Mouse (Mus musculus) heart, embryonic 14.5 days (tissue): Measurements from ENCODE around the gene Gm14569. TPM values are rescaled to one million over a fixed set of nuclear protein-coding genes. Genes with fewer than 3 reads are reported as not detected.

Source experiments
- ATAC-seq: fragments of 200-750 bp; cut with Nextera tagmentation; 2 replicates; pipeline ENCODE4 v1.8.0; 2017; ENCODE audit warnings: low read depth, moderate TSS enrichment; ENCODE audit not compliant: insufficient number of reproducible peaks, insufficient read depth, low FRiP score
- H3K27ac ChIP-seq, 2 experiments: fragments of 200-500 bp in 1 of 2; fragments of 300-500 bp in 1 of 2; sonication (generic) in 1 of 2; replicated peaks in 1 of 2; 2 replicates each; pipeline ENCODE4 v1.5.1; 2012 to 2014; ENCODE audit warnings: low read depth in 2 of 2, low read length in 2 of 2, control low read depth in 1 of 2, mild to moderate bottlenecking in 1 of 2, mixed read lengths in 1 of 2; ENCODE audit not compliant: control insufficient read depth in 1 of 2, insufficient read depth in 1 of 2
- H3K27me3 ChIP-seq: fragments of 300-500 bp; sonication (generic); 2 replicates; pipeline ENCODE4 v1.6.1; 2014; ENCODE audit warnings: mild to moderate bottlenecking, low read length, control low read depth; ENCODE audit not compliant: control insufficient read depth, insufficient read depth
- H3K36me3 ChIP-seq: fragments of 300-500 bp; sonication (generic); 2 replicates; pipeline ENCODE4 v1.6.1; 2014; ENCODE audit warnings: mild to moderate bottlenecking, control low read depth, low read length, mixed read lengths; ENCODE audit not compliant: control insufficient read depth, insufficient read depth
- H3K4me1 ChIP-seq, 2 experiments: fragments of 200-500 bp in 1 of 2; fragments of 300-500 bp in 1 of 2; sonication (generic) in 1 of 2; 2 replicates each; pipeline ENCODE4 v1.6.1; 2012 to 2014; ENCODE audit warnings: low read length in 2 of 2, control low read depth in 1 of 2, mixed read lengths in 1 of 2; ENCODE audit not compliant: control insufficient read depth in 2 of 2, insufficient read depth in 2 of 2
- H3K4me2 ChIP-seq: fragments of 300-500 bp; sonication (generic); 2 replicates; pipeline ENCODE4 v1.6.1; 2014; ENCODE audit warnings: mild to moderate bottlenecking, low read length
- H3K4me3 ChIP-seq, 2 experiments: fragments of 200-500 bp in 1 of 2; fragments of 300-500 bp in 1 of 2; sonication (generic) in 1 of 2; 2 replicates each; pipeline ENCODE4 v1.5.1; 2012 to 2014; ENCODE audit warnings: low read length in 2 of 2, mild to moderate bottlenecking in 2 of 2, control low read depth in 1 of 2, low read depth in 1 of 2, moderate library complexity in 1 of 2; ENCODE audit not compliant: control insufficient read depth in 1 of 2, insufficient read depth in 1 of 2
- H3K9ac ChIP-seq: fragments of 300-500 bp; sonication (generic); 2 replicates; pipeline ENCODE4 v1.6.1; 2014; ENCODE audit warnings: mild to moderate bottlenecking, low read length
- H3K9me3 ChIP-seq: fragments of 300-500 bp; sonication (generic); 2 replicates; pipeline ENCODE4 v1.6.1; 2016; ENCODE audit warnings: low read length, control low read depth; ENCODE audit not compliant: control insufficient read depth
- WGBS: fragments of 180-500 bp; shearing (Covaris S2); extraction: QIAGEN DNeasy Blood & Tissue Kit; methylation state at CpG from one replicate; pipeline ENCODE4 v1.1.7; 2014; 5-methylcytosine and 5-hydroxymethylcytosine counted together
- polyA plus RNA-seq: library from polyadenylated mRNA; unstranded; fragments of >200 nt; fragmentation: Nextera tagmentation; extraction: Ambion mirVana; gene quantifications from 2 replicates; pipeline ENCODE4 v1.2.1, GENCODE M21; 2014

Gm14569 gene
- polyA plus RNA-seq, 1 experiment from 2014 or later: not detected

GRCm38 (mm10) chrX:36402316-36402715, 89.3 kb downstream of the Gm14569 start:
- no peak for ATAC-seq
- Histone ChIP-seq H3K4me1 (no peaks in the 10 kb centered on the region), H3K36me3 (no peaks in the 10 kb centered on the region), H3K4me2 (no peak overlapping the region), H3K9ac (no peak overlapping the region), H3K27ac (no peak overlapping the region), H3K4me3 (no peak overlapping the region), H3K27me3 (no peaks in the 10 kb centered on the region), H3K9me3 (no peaks in the 10 kb centered on the region)
- 61% methylated on average over 6 of the region's 6 CpGs for WGBS

- Histone ChIP-seq H3K4me2 (no peak within 1 kb of the TSS), H3K27me3 (no peaks in the 10 kb centered on the region), H3K27ac (no peak within 1 kb of the TSS), H3K9ac (no peak within 1 kb of the TSS), H3K36me3 (no peaks in the 10 kb centered on the region), H3K4me1 (no peaks in the 10 kb centered on the region), H3K4me3 (no peak within 1 kb of the TSS), H3K9me3 (no peaks in the 10 kb centered on the region)
- WGBS: 90% methylated on average over 13 of the region's 13 CpGs
- ATAC-seq: no peak
These were observed 90.7 kb downstream of the Gm14569 start, which contains the start of gene Gm6268 for GRCm38 (mm10) chrX:36400980-36401379. Gene Gm6268, plus strand, starts transcription at chrX:36401280.

- no peaks in the 10 kb centered on the region for H3K27me3 ChIP-seq
- no peaks in the 10 kb centered on the region for H3K36me3 ChIP-seq
- no peaks in the 10 kb centered on the region for H3K9me3 ChIP-seq
- no peaks in the 10 kb centered on the region for H3K4me1 ChIP-seq
- no peak overlapping the region for H3K27ac ChIP-seq
- WGBS: 44% methylated on average over 6 of the region's 6 CpGs
- H3K9ac ChIP-seq: no peak overlapping the region
- H3K4me3 ChIP-seq: no peak overlapping the region
- H3K4me2 ChIP-seq: no peak overlapping the region
- ATAC-seq: no peak
These were observed 98.4 kb downstream of the Gm14569 start for GRCm38 (mm10) chrX:36393279-36393678.

- WGBS: 57% methylated on average over 6 of the region's 6 CpGs
- Histone ChIP-seq H3K27me3 (no peaks in the 10 kb centered on the region), H3K9me3 (no peaks in the 10 kb centered on the region), H3K27ac (no peak overlapping the region), H3K9ac (no peak overlapping the region), H3K4me3 (no peak overlapping the region), H3K36me3 (no peaks in the 10 kb centered on the region), H3K4me1 (no peaks in the 10 kb centered on the region), H3K4me2 (no peak overlapping the region)
- no peak for ATAC-seq
These were observed 99.0 kb downstream of the Gm14569 start for GRCm38 (mm10) chrX:36392672-36393071.

- Histone ChIP-seq H3K27me3 (no peaks in the 10 kb centered on the region), H3K4me1 (no peaks in the 10 kb centered on the region), H3K9me3 (no peaks in the 10 kb centered on the region), H3K36me3 (no peaks in the 10 kb centered on the region), H3K27ac (no peak overlapping the region), H3K9ac (no peak overlapping the region), H3K4me3 (no peak overlapping the region), H3K4me2 (no peak overlapping the region)
- WGBS: 46% methylated on average over 2 of the region's 2 CpGs
- ATAC-seq: no peak
These were observed 101.1 kb downstream of the Gm14569 start for GRCm38 (mm10) chrX:36390503-36390902.

- no peak overlapping the region for H3K4me3 ChIP-seq
- H3K27ac ChIP-seq: no peak overlapping the region
- no peaks in the 10 kb centered on the region for H3K9me3 ChIP-seq
- no peak for ATAC-seq
- no peaks in the 10 kb centered on the region for H3K36me3 ChIP-seq
- WGBS: 53% methylated on average over 3 of the region's 3 CpGs
- no peaks in the 10 kb centered on the region for H3K4me1 ChIP-seq
- no peaks in the 10 kb centered on the region for H3K27me3 ChIP-seq
- H3K9ac ChIP-seq: no peak overlapping the region
- no peak overlapping the region for H3K4me2 ChIP-seq
These were observed 101.7 kb downstream of the Gm14569 start for GRCm38 (mm10) chrX:36389971-36390370.

GRCm38 (mm10) chrX:36385340-36385739, 106.3 kb downstream of the Gm14569 start:
- no peak overlapping the region for H3K4me2 ChIP-seq

More at GRCm38 (mm10) chrX:36385340-36385739, 106.3 kb downstream of the Gm14569 start:
- Histone ChIP-seq H3K9ac (no peak overlapping the region), H3K27ac (no peak overlapping the region), H3K27me3 (no peaks in the 10 kb centered on the region), H3K36me3 (no peaks in the 10 kb centered on the region), H3K4me1 (no peaks in the 10 kb centered on the region), H3K4me3 (no peak overlapping the region), H3K9me3 (no peaks in the 10 kb centered on the region)
- no peak for ATAC-seq
